Mouse (Mus musculus): ENCODE measurements around the gene Corin. TPM values are rescaled to one million over a fixed set of nuclear protein-coding genes. Genes with fewer than 3 reads are reported as not detected.

The Corin gene
- polyA plus RNA-seq, 1 experiment from 2014 or later = 3.6 TPM

DNA sequence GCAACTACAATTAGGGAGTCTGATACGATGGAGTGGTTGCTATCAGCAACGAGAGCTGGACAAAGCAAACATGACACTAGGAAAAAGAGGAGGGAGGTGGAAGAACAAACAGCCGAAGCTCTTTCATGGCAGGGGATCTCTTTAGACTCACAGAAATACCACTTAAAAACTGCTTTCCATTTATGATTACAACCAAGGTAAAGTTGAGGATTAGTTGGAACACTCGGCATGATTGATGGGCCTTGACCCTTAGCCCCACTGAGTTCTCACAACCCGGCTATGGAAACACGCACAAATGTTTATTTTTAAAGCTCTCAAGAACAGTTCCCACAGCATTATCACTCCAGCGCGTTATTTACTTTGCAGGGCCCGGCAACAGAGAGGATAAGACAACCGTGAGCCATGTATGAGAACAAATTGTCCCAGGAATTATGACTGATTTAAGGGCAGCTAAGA, 92.4 kb downstream of the Corin start:
- no peak for ATAC-seq (ENCODE audit: low FRiP score)
- Histone ChIP-seq H3K4me3 (replicated peaks; ENCODE audit: low read length) (no peak overlapping the region), H3K4me2 (replicated peaks) (no peak overlapping the region), H3K36me3 (replicated peaks; ENCODE audit: control insufficient read depth, insufficient read depth) (no peaks in the 10 kb centered on the region), H3K9me3 (ENCODE audit: control insufficient read depth, low read length) (no peaks in the 10 kb centered on the region), H3K4me1 (replicated peaks; ENCODE audit: control insufficient read depth, insufficient read depth, low read length) (no peaks in the 10 kb centered on the region), H3K9ac (no peak overlapping the region), H3K27ac (no peak overlapping the region), H3K27me3 (ENCODE audit: control insufficient read depth, insufficient read depth, low read length) (no peaks in the 10 kb centered on the region)
- no peak for DNase-seq (ENCODE audit: low spot score)
- WGBS = 39% methylated on average over 10 of the region's 10 CpGs

GRCm38 (mm10) chr5:72410841-72411240, 93.4 kb downstream of the Corin start:
- H3K27ac ChIP-seq = no peak overlapping the region
- H3K4me1 ChIP-seq (replicated peaks; ENCODE audit: control insufficient read depth, insufficient read depth, low read length) = no peaks in the 10 kb centered on the region
- H3K4me3 ChIP-seq (replicated peaks; ENCODE audit: low read length) = no peak overlapping the region
- no peak overlapping the region for H3K9ac ChIP-seq
- H3K4me2 ChIP-seq (replicated peaks) = no peak overlapping the region
- H3K9me3 ChIP-seq (ENCODE audit: control insufficient read depth, low read length) = no peaks in the 10 kb centered on the region
- no peaks in the 10 kb centered on the region for H3K27me3 ChIP-seq (ENCODE audit: control insufficient read depth, insufficient read depth, low read length)
- ATAC-seq (ENCODE audit: low FRiP score) (no peak), DNase-seq (ENCODE audit: low spot score) (no peak)
- H3K36me3 ChIP-seq (replicated peaks; ENCODE audit: control insufficient read depth, insufficient read depth) = no peaks in the 10 kb centered on the region
- 93% methylated on average over 3 of the region's 3 CpGs for WGBS

DNA sequence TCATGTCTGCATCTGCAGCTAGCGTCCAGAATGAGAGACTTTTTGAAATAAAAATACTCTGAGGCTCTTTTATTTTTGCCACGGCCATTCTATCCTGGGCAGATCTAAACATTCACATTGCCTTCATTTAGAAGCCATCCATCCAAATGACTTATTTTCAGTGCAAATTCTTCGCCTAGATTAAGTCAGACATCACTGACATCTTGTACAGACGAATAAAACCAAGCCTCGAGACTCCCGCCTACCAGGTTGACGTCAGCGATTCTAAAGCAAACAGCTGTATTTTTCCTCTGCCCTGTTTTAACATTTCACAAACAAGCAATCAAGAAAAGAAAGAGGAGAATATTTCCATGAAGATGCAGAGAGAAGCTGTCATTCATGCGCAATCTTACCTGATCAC, 100.9 kb downstream of the Corin start:
- ATAC-seq (ENCODE audit: low FRiP score) (no peak), DNase-seq (ENCODE audit: low spot score) (no peak)
- 81% methylated on average over 9 of the region's 9 CpGs for WGBS
- H3K4me2 ChIP-seq (replicated peaks) = no peak overlapping the region
- H3K4me1 ChIP-seq (replicated peaks; ENCODE audit: control insufficient read depth, insufficient read depth, low read length) = no peaks in the 10 kb centered on the region
- H3K27ac ChIP-seq = no peak overlapping the region
- H3K9ac ChIP-seq = no peak overlapping the region
- no peaks in the 10 kb centered on the region for H3K36me3 ChIP-seq (replicated peaks; ENCODE audit: control insufficient read depth, insufficient read depth)
- H3K9me3 ChIP-seq (ENCODE audit: control insufficient read depth, low read length) = no peaks in the 10 kb centered on the region
- no peak overlapping the region for H3K4me3 ChIP-seq (replicated peaks; ENCODE audit: low read length)
- no peaks in the 10 kb centered on the region for H3K27me3 ChIP-seq (ENCODE audit: control insufficient read depth, insufficient read depth, low read length)

GRCm38 (mm10) chr5:72402913-72403312, 101.4 kb downstream of the Corin start:
- Histone ChIP-seq H3K4me1 (replicated peaks; ENCODE audit: control insufficient read depth, insufficient read depth, low read length) (no peaks in the 10 kb centered on the region), H3K4me3 (replicated peaks; ENCODE audit: low read length) (no peak overlapping the region), H3K9me3 (ENCODE audit: control insufficient read depth, low read length) (no peaks in the 10 kb centered on the region), H3K9ac (no peak overlapping the region), H3K36me3 (replicated peaks; ENCODE audit: control insufficient read depth, insufficient read depth) (no peaks in the 10 kb centered on the region), H3K27ac (no peak overlapping the region), H3K27me3 (ENCODE audit: control insufficient read depth, insufficient read depth, low read length) (no peaks in the 10 kb centered on the region), H3K4me2 (replicated peaks) (no peak overlapping the region)
- DNase-seq (ENCODE audit: low spot score) (no peak), ATAC-seq (ENCODE audit: low FRiP score) (no peak)
- 87% methylated on average over 5 of the region's 5 CpGs for WGBS

GRCm38 (mm10) chr5:72401778-72402177, 102.5 kb downstream of the Corin start:
- H3K4me1 ChIP-seq (replicated peaks; ENCODE audit: control insufficient read depth, insufficient read depth, low read length) = no peaks in the 10 kb centered on the region
- no peak overlapping the region for H3K27ac ChIP-seq
- H3K9me3 ChIP-seq (ENCODE audit: control insufficient read depth, low read length) = no peaks in the 10 kb centered on the region
- 48% methylated on average over 10 of the region's 10 CpGs for WGBS
- no peaks in the 10 kb centered on the region for H3K27me3 ChIP-seq (ENCODE audit: control insufficient read depth, insufficient read depth, low read length)
- peak; percentile 48 for ATAC-seq (ENCODE audit: low FRiP score)
- DNase-seq (ENCODE audit: low spot score) = no peak
- H3K36me3 ChIP-seq (replicated peaks; ENCODE audit: control insufficient read depth, insufficient read depth) = no peaks in the 10 kb centered on the region
- no peak overlapping the region for H3K9ac ChIP-seq
- no peak overlapping the region for H3K4me2 ChIP-seq (replicated peaks)
- H3K4me3 ChIP-seq (replicated peaks; ENCODE audit: low read length) = no peak overlapping the region

GRCm38 (mm10) chr5:72401251-72401650, 103.0 kb downstream of the Corin start:
- no peaks in the 10 kb centered on the region for H3K9me3 ChIP-seq (ENCODE audit: control insufficient read depth, low read length)
- WGBS = 95% methylated on average over 3 of the region's 3 CpGs
- no peak overlapping the region for H3K4me2 ChIP-seq (replicated peaks)
- no peak overlapping the region for H3K4me3 ChIP-seq (replicated peaks; ENCODE audit: low read length)
- no peak for ATAC-seq (ENCODE audit: low FRiP score)
- H3K36me3 ChIP-seq (replicated peaks; ENCODE audit: control insufficient read depth, insufficient read depth) = no peaks in the 10 kb centered on the region
- no peak overlapping the region for H3K9ac ChIP-seq
- no peaks in the 10 kb centered on the region for H3K4me1 ChIP-seq (replicated peaks; ENCODE audit: control insufficient read depth, insufficient read depth, low read length)
- H3K27me3 ChIP-seq (ENCODE audit: control insufficient read depth, insufficient read depth, low read length) = no peaks in the 10 kb centered on the region
- DNase-seq (ENCODE audit: low spot score) = no peak
- H3K27ac ChIP-seq = no peak overlapping the region

DNA sequence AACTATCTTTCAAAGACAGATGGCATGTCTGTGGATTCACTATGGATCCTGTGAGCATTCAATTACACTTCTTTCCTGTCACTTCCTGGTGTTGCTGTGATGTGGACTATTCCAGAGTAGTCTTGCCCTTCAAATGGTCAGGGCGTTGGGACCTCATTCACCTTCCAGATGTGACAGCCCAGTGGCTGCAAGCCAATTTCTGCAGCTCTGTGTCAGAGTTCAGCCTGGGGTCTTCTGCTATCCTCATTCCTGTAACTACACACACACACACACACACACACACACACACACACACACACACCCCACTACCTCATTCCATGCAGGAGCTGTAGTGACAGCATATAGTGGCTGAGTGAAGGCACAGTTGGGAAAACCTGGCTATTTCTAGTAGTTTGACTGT, 122.1 kb downstream of the Corin start:
- H3K4me2 ChIP-seq (replicated peaks) = no peak overlapping the region
- DNase-seq (ENCODE audit: low spot score) = no peak

DNA sequence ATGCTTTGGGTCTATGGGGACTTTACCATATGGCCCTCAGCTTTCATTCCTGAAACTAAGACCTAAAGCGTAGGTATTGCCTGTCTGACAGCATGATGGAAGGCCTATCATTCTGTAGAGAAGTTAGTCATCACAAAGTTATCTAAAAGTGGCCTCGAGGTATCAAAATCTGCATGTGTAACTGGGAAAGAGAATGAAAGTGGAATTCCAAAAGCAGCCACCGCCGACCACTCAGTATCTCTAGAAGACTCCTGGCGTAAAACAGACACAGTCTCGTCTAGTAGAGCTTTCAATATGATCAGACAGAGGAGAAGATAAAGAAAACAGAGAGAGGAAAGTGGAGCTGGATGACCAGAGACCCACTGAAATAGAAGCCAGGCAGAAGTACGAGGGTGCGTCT, 123.7 kb downstream of the Corin start:
- no peak overlapping the region for H3K4me3 ChIP-seq (replicated peaks; ENCODE audit: low read length)
- H3K9me3 ChIP-seq (ENCODE audit: control insufficient read depth, low read length) = no peaks in the 10 kb centered on the region
- H3K27ac ChIP-seq = no peak overlapping the region
- WGBS = 74% methylated on average over 8 of the region's 8 CpGs
- H3K9ac ChIP-seq = no peak overlapping the region
- no peaks in the 10 kb centered on the region for H3K36me3 ChIP-seq (replicated peaks; ENCODE audit: control insufficient read depth, insufficient read depth)
- no peaks in the 10 kb centered on the region for H3K27me3 ChIP-seq (ENCODE audit: control insufficient read depth, insufficient read depth, low read length)
- H3K4me1 ChIP-seq (replicated peaks; ENCODE audit: control insufficient read depth, insufficient read depth, low read length) = no peaks in the 10 kb centered on the region
- H3K4me2 ChIP-seq (replicated peaks) = no peak overlapping the region
- no peak for DNase-seq (ENCODE audit: low spot score)
- ATAC-seq (ENCODE audit: low FRiP score) = no peak

More for the DNA sequence above, 122.1 kb downstream of the Corin start:
- Histone ChIP-seq H3K4me3 (replicated peaks; ENCODE audit: low read length) (no peak overlapping the region), H3K27ac (no peak overlapping the region), H3K36me3 (replicated peaks; ENCODE audit: control insufficient read depth, insufficient read depth) (no peaks in the 10 kb centered on the region), H3K4me1 (replicated peaks; ENCODE audit: control insufficient read depth, insufficient read depth, low read length) (no peaks in the 10 kb centered on the region), H3K9me3 (ENCODE audit: control insufficient read depth, low read length) (no peaks in the 10 kb centered on the region), H3K9ac (no peak overlapping the region), H3K27me3 (ENCODE audit: control insufficient read depth, insufficient read depth, low read length) (no peaks in the 10 kb centered on the region)
- no peak for ATAC-seq (ENCODE audit: low FRiP score)
- 75% methylated on average over 1 of the region's 1 CpGs for WGBS

DNA sequence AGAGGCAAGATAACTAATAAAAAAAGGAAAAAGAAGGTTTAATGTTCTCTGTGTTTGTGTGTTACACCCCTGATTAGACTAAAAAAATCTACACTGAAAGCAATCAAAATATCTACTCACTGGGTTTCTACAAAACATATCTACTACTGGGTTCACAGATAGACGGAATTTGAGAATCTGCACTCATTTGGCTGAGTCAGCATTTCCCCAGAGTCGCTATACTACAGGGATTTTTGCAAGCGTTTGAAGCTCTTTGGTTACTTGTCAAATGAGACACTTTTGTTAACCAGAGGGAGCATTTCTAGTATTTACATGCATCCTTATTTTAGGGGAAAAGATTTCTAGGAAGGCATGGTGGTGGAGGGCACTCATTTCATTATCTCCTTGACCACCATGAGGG, 136.3 kb downstream of the Corin start:
- Histone ChIP-seq H3K27me3 (ENCODE audit: control insufficient read depth, insufficient read depth, low read length) (no peaks in the 10 kb centered on the region), H3K9me3 (ENCODE audit: control insufficient read depth, low read length) (no peaks in the 10 kb centered on the region), H3K4me1 (replicated peaks; ENCODE audit: control insufficient read depth, insufficient read depth, low read length) (no peaks in the 10 kb centered on the region), H3K9ac (no peak overlapping the region), H3K27ac (no peak overlapping the region), H3K36me3 (replicated peaks; ENCODE audit: control insufficient read depth, insufficient read depth) (no peaks in the 10 kb centered on the region), H3K4me2 (replicated peaks) (no peak overlapping the region), H3K4me3 (replicated peaks; ENCODE audit: low read length) (no peak overlapping the region)
- ATAC-seq (ENCODE audit: low FRiP score) (no peak), DNase-seq (ENCODE audit: low spot score) (no peak)
- WGBS = 70% methylated on average over 3 of the region's 3 CpGs

DNA sequence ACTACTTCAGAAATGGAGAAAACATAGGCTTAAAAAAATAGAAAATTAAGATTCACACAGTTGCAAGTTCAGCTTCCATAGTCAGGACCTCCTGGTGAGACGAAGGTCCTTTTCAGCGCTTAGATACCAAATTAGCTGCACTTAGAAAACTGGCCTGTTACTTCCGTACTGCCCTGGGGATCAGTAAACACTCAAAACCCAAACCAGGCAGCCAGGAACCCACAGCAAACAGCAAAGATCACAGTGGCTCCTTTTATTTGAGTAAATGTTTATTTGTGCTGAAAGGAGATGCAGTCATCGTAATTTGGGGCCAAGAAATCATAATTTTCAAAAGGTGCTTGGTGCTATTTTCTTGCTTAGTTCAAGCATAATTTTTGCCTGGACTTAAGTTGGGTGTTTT, 138.5 kb downstream of the Corin start:
- DNase-seq (ENCODE audit: low spot score) = no peak
- no peaks in the 10 kb centered on the region for H3K4me1 ChIP-seq (replicated peaks; ENCODE audit: control insufficient read depth, insufficient read depth, low read length)
- H3K4me2 ChIP-seq (replicated peaks) = no peak overlapping the region
- no peak for ATAC-seq (ENCODE audit: low FRiP score)
- no peak overlapping the region for H3K9ac ChIP-seq
- H3K9me3 ChIP-seq (ENCODE audit: control insufficient read depth, low read length) = no peaks in the 10 kb centered on the region
- no peaks in the 10 kb centered on the region for H3K36me3 ChIP-seq (replicated peaks; ENCODE audit: control insufficient read depth, insufficient read depth)
- H3K27ac ChIP-seq = no peak overlapping the region
- H3K27me3 ChIP-seq (ENCODE audit: control insufficient read depth, insufficient read depth, low read length) = no peaks in the 10 kb centered on the region
- no peak overlapping the region for H3K4me3 ChIP-seq (replicated peaks; ENCODE audit: low read length)
- WGBS = 82% methylated on average over 4 of the region's 4 CpGs

Data from hindbrain, embryonic 14.5 days (tissue).